Comparison of ENCODE assay signal across 8 mouse cellular contexts in genomic region chr2:18056786-18057255, GRCm38 (mm10). TPM values are rescaled to one million over a fixed set of nuclear protein-coding genes. Genes with fewer than 3 reads are reported as not detected.
A peak's percentile ranks its signal among the peaks of the same experiment; 100 is the strongest.
DNase-seq lines count a peak whose midpoint lies in the region; ATAC-seq lines count a peak whose summit lies in the region.

No protein-coding gene starts in this region.

- peak overlapping the region; percentile 99 for H3K4me3 ChIP-seq in hindbrain, embryonic 10.5 days

- H3K4me1 ChIP-seq in hindbrain, embryonic 10.5 days (replicated peaks): peaks cover 57% of the 10 kb centered on the region

- H3K9me3 ChIP-seq in hindbrain, embryonic 10.5 days: no peaks in the 10 kb centered on the region

- DNase-seq in MEL-GATA-1-ER (ENCODE audit: extremely low read depth, low read depth): peak; percentile 72
- DNase-seq in cerebellum, adult 8-10 months: peak; percentile 88
- peak; percentile 95 for DNase-seq in hindbrain, embryonic 10.5 days (ENCODE audit: low spot score)
- DNase-seq in layer of hippocampus, postnatal 14 days (ENCODE audit: low spot score in 2 of 2): peak; percentile 82 to 92
- peak; percentile 98 for DNase-seq in lung, postnatal 25 days (ENCODE audit: low spot score)
- DNase-seq in retina, adult 2 months (ENCODE audit: low read depth, low spot score): peak; percentile 86
- peak; percentile 90 to 96 for DNase-seq in thymus, postnatal 36 days

- ATAC-seq in frontal cortex, adult (ENCODE audit: low TSS enrichment): peak; percentile 68

- H3K27me3 ChIP-seq in hindbrain, embryonic 10.5 days (ENCODE audit: insufficient read depth, poor library complexity, severe bottlenecking): no peaks in the 10 kb centered on the region

- no peaks in the 10 kb centered on the region for H3K36me3 ChIP-seq in hindbrain, embryonic 10.5 days

- WGBS in hindbrain, embryonic 10.5 days: under 1% methylated on average over 39 of the region's 50 CpGs

- H3K27ac ChIP-seq in hindbrain, embryonic 10.5 days: peak overlapping the region; percentile 100

RNA-seq across cellular contexts. Expression of gene Mllt10, which starts 1.8 kb away (rescaled TPM):
- 65.0 and 66.0 TPM in 2 replicates for polyA plus RNA-seq in hindbrain, embryonic 10.5 days (2016; fragmentation: Nextera tagmentation; extraction: Ambion mirVana)
- total RNA-seq in layer of hippocampus, postnatal 14 days (2021): 10 to 100 TPM; 51.0 to 63.0 TPM

RNA-seq across cellular contexts. Expression of gene Skida1, which starts 8.0 kb away (rescaled TPM):
- 19.3 and 21.9 TPM in 2 replicates for polyA plus RNA-seq in hindbrain, embryonic 10.5 days (2016; fragmentation: Nextera tagmentation; extraction: Ambion mirVana)
- total RNA-seq in layer of hippocampus, postnatal 14 days (2021): 10 to 100 TPM; 15.4 to 16.8 TPM

RNA-seq across cellular contexts. Expression of gene A930004D18Rik, which starts 19.3 kb away (rescaled TPM):
- polyA plus RNA-seq in hindbrain, embryonic 10.5 days (2016; fragmentation: Nextera tagmentation; extraction: Ambion mirVana): 17.5 and 22.5 TPM in 2 replicates
- total RNA-seq in layer of hippocampus, postnatal 14 days (2021): 1 to 10 TPM; 2.9 to 4.8 TPM

Comparison
In these comparisons a context has a peak if more than half of its experiments do, and no peak if none do; other contexts are left out.
1. Peak in every context shown above with its lines: DNase-seq, ATAC-seq, H3K4me3 ChIP-seq and H3K27ac ChIP-seq.